Mouse (Mus musculus) thymus, adult 2 months (tissue): ENCODE results near the gene Pccb. TPM values are rescaled to one million over a fixed set of nuclear protein-coding genes. Genes with fewer than 3 reads are reported as not detected.
A peak's percentile ranks its signal among the peaks of the same experiment; 100 is the strongest.

Experiments used
- DNase-seq: peaks from one replicate; pipeline ENCODE4 v3.0.0; 2021
- H3K27ac ChIP-seq: fragments of 200-500 bp; 2 replicates; pipeline ENCODE4 v1.5.1; 2012; ENCODE audit warnings: low read length, control low read depth; ENCODE audit not compliant: control insufficient read depth, insufficient read depth
- H3K27me3 ChIP-seq: fragments of 200-500 bp; 2 replicates; pipeline ENCODE4 v1.6.1; 2012; ENCODE audit warnings: mild to moderate bottlenecking, low read length, moderate library complexity, mixed read lengths; ENCODE audit not compliant: control insufficient read depth, insufficient read depth
- H3K36me3 ChIP-seq: fragments of 200-500 bp; 2 replicates; pipeline ENCODE4 v1.6.1; 2012; ENCODE audit warnings: mild to moderate bottlenecking, low read length, moderate library complexity; ENCODE audit not compliant: control insufficient read depth, insufficient read depth
- H3K4me1 ChIP-seq: fragments of 200-500 bp; replicated peaks from 2 replicates; pipeline ENCODE4 v1.6.1; 2012; ENCODE audit warnings: low read length; ENCODE audit not compliant: control insufficient read depth, insufficient read depth
- H3K4me3 ChIP-seq: fragments of 200-500 bp; 2 replicates; pipeline ENCODE4 v1.5.1; 2012; ENCODE audit warnings: mild to moderate bottlenecking, low read length, control low read depth, moderate library complexity; ENCODE audit not compliant: control insufficient read depth, insufficient read depth
- CTCF ChIP-seq: fragments of 200-500 bp; IDR thresholded peaks from 2 replicates; pipeline ENCODE4 v1.5.1; 2012; ENCODE audit warnings: mild to moderate bottlenecking, control low read depth, low read length, moderate library complexity, borderline replicate concordance; ENCODE audit not compliant: control insufficient read depth, poor library complexity, insufficient read depth; ENCODE audit errors: extremely low read depth
- POLR2A ChIP-seq: fragments of 200-500 bp; IDR thresholded peaks from 2 replicates; pipeline ENCODE4 v1.6.1; 2012; ENCODE audit warnings: mild to moderate bottlenecking, low read length, control low read depth, moderate library complexity; ENCODE audit not compliant: control insufficient read depth, poor library complexity, insufficient read depth; ENCODE audit errors: extremely low read depth
- WGBS: fragments of 180-500 bp; shearing (Covaris S2); methylation state at CpG from one replicate; pipeline ENCODE4 v1.1.7; 2018; 5-methylcytosine and 5-hydroxymethylcytosine counted together
- polyA plus RNA-seq: library from polyadenylated mRNA; depleted of rRNA; stranded (reverse); fragments of >200 nt; gene quantifications from 2 replicates; pipeline ENCODE4 v1.2.3, GENCODE M21; 2012

The Pccb gene
- polyA plus RNA-seq, 1 experiment = 43.8 TPM

DNA sequence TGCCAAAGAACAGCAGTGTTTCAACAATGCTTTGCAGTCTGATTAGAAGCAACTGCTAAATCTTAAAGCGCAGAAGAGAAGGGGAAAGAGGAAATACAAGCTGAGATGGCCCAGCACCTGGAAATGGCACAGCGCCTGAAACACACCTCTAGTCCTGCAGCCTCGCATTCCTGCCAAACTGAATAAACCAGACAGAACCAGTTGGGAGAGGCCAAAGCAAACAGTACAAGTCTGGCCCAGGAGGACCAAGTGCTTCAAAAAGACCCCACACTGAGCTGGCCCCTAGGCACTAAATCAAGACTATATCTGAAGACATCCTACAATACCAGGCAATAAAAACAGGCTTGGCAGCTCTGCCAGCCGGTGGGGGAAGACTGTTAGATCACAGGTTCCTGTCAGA lies 28.8 kb downstream of the Pccb start:
- WGBS = 88% methylated on average over 4 of the region's 4 CpGs
- DNase-seq = no peak

DNA sequence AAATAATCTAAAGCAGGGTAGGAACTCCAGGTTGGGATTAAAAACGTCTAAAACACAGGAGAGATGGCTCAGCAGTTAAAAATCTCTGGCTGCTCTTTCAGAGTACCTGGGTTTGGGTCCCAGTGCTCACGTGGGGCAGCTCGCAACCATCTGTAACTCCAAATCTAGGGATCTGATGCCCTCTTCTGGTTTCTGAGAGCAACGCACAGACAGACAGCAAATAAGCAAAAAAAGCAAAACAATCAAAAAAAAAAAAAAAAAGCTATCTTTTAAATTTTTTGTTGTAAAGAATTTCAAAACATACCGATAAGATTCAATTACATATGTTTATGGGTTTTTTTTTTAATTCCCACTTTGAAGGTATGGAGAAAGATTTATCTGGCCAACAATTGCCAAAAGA lies 31.4 kb downstream of the Pccb start:
- no peak for DNase-seq
- Histone ChIP-seq H3K36me3 (no peaks in the 10 kb centered on the region), H3K4me1 (no peaks in the 10 kb centered on the region), H3K27ac (no peak overlapping the region), H3K27me3 (no peaks in the 10 kb centered on the region), H3K4me3 (no peak overlapping the region)
- WGBS = 96% methylated on average over 5 of the region's 5 CpGs
- no peak for TF ChIP-seq CTCF
- TF ChIP-seq POLR2A = no peak

More for the DNA sequence above, 28.8 kb downstream of the Pccb start:
- Histone ChIP-seq H3K27ac (no peak overlapping the region), H3K36me3 (no peaks in the 10 kb centered on the region), H3K4me1 (no peaks in the 10 kb centered on the region), H3K4me3 (no peak overlapping the region), H3K27me3 (no peaks in the 10 kb centered on the region)
- TF ChIP-seq POLR2A = no peak
- no peak for TF ChIP-seq CTCF

DNA sequence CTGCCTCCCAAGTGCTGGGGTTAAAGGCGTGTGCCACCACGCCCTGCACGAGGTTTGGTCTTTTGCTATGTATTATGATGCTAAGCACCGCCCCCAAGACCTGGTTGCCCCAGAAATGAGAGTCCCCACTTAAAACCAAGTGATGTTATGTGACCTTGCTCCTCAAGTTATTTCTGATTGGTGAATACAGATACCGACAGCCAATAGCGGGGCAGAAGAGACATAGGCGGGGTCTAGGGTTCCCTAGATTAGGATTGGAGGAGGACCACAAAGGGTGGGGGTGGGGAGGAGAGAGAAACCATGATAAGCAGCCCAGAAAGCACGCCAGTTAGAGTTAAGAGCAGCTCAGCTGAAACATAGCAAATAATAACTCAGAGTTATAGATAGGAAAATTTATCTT lies 31.9 kb downstream of the Pccb start:
- DNase-seq = no peak
- no peak overlapping the region for H3K27ac ChIP-seq
- H3K27me3 ChIP-seq = no peaks in the 10 kb centered on the region
- WGBS = 97% methylated on average over 8 of the region's 8 CpGs
- no peak overlapping the region for H3K4me3 ChIP-seq
- no peaks in the 10 kb centered on the region for H3K4me1 ChIP-seq
- H3K36me3 ChIP-seq = no peaks in the 10 kb centered on the region
- TF ChIP-seq POLR2A (no peak), CTCF (no peak)

DNA sequence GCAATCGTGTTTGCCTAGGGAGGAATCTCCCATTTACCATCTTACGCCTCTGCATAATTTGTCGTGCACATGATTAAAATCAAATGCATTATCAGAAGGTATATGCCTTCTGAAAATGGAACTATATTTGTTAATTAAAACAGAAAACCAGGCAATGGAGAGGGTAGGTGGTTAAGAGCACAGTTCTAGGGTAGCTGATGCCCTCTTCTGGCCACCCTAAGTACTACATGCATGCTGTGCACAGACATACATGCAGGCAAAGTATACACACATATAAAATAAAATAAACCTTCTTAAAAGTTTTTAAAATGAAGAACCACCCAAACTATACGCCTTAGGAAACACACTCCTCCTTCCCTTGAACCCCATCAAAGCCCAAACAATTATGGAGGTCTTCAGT lies 32.6 kb downstream of the Pccb start:
- Histone ChIP-seq H3K4me3 (no peak overlapping the region), H3K27ac (no peak overlapping the region), H3K4me1 (no peaks in the 10 kb centered on the region), H3K27me3 (no peaks in the 10 kb centered on the region), H3K36me3 (no peaks in the 10 kb centered on the region)
- 97% methylated on average over 4 of the region's 4 CpGs for WGBS
- TF ChIP-seq POLR2A (no peak), CTCF (no peak)
- peak; percentile 41 for DNase-seq

DNA sequence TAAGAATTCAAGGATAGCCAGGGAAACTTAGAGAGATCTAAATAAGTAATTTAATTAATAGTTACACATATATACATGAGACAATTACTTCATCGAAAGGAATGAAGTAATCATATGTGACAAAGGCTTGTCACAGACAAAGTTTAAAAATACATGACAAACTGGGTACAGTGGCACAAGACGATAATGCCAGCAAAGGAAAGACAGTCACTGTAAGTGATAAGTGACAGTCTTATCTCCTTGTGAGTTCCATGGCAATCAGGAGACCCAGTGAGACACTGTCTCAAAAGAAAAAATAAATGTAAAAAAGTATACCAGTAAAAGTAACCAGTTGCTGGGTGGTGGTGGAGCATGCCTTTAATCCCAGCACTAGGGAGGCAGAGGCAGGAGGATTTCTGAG lies 37.6 kb downstream of the Pccb start:
- Histone ChIP-seq H3K4me1 (peaks cover 6% of the 10 kb centered on the region), H3K27me3 (no peaks in the 10 kb centered on the region), H3K27ac (no peak overlapping the region), H3K36me3 (no peaks in the 10 kb centered on the region), H3K4me3 (no peak overlapping the region)
- no peak for TF ChIP-seq CTCF
- TF ChIP-seq POLR2A = no peak
- DNase-seq = no peak
- 96% methylated on average over 2 of the region's 2 CpGs for WGBS

DNA sequence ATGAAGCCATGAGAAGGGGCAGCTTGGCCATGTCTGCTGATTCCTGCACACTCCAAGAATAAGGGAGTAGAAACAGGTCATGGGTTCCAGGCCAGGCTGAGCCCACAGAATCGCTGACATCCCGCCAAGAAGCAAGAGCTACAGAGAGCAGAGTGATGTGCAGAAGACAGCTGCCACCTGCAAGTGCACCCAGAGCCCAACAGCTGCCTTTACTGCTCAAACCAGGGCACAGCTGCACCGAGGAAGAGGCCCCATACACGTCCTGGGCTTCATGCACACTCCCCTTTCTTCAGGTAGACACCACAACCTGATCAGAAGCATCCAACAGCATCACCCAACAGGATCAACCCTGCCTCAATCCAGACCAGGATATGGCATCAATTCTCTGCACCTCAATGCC lies 40.8 kb downstream of the Pccb start:
- no peak for TF ChIP-seq POLR2A
- TF ChIP-seq CTCF = no peak
- Histone ChIP-seq H3K4me3 (no peak overlapping the region), H3K4me1 (peaks cover 6% of the 10 kb centered on the region), H3K27me3 (no peaks in the 10 kb centered on the region), H3K36me3 (no peaks in the 10 kb centered on the region), H3K27ac (no peak overlapping the region)
- DNase-seq = peak; percentile 3
- 75% methylated on average over 4 of the region's 4 CpGs for WGBS

DNA sequence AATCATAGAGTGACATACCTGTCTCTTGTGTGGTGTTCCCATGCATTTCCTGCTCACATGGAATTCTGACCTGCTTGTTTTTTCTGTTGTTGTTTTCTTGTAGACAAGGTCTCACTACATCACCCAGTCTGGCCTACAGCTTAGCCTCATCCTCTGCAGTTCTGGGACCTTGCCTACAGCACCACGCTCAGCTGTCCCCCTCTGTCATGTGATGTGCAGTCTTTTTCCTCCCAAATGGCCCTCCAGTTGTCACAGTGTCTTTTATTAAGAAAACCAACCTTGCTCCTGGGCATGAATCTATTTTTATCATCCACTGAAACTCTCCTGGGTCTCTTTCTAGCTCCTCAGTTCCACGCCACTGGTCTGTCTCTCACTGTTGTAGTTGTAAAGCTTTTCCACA lies 42.5 kb downstream of the Pccb start:
- Histone ChIP-seq H3K36me3 (no peaks in the 10 kb centered on the region), H3K27ac (no peak overlapping the region), H3K4me1 (peaks cover 6% of the 10 kb centered on the region), H3K27me3 (no peaks in the 10 kb centered on the region), H3K4me3 (no peak overlapping the region)
- no peak for DNase-seq
- TF ChIP-seq CTCF (no peak), POLR2A (no peak)
- 100% methylated on average over 2 of the region's 2 CpGs for WGBS
